Mouse (Mus musculus) heart, adult 2 months (tissue): ENCODE results near the gene Zzef1.

Source experiments
- CTCF ChIP-seq: fragments of 200-600 bp; IDR thresholded peaks from 2 replicates; pipeline ENCODE4 v1.8.1; 2022; ENCODE audit warnings: antibody characterized with exemption, mild to moderate bottlenecking, moderate library complexity
- EP300 ChIP-seq: fragments of 200-500 bp; IDR thresholded peaks from 2 replicates; pipeline ENCODE4 v1.6.1; 2011; ENCODE audit warnings: low read depth, low read length, control low read depth; ENCODE audit not compliant: insufficient read depth

DNA sequence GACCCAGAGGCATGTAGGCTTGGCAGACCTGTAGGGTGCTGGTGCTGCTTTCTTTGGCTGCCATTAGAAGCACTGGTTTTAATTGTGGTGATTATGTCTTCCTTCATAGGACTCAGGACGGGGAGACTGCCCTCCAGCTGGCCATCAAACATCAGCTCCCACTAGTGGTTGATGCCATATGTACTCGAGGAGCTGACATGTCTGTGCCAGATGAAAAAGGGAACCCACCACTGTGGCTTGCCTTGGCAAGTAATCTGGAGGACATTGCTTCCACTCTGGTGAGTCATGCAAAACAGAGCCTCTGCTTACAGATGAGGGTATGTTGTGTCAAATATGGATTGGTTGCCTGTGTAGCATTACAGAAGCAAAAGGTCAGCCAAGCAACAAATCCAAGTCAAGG, 44.1 kb upstream of the Zzef1 start:
- TF ChIP-seq CTCF (peak; percentile 39), EP300 (no peak)
